Mouse (Mus musculus) right cerebral cortex, postnatal 36 days (tissue): ENCODE measurements at regions not wholly inside any gene's neighbourhood (a gene's known extent, or its start where the extent isn't known, plus 50 kb on each side); places are given as distances from the start of the nearest gene placed in this dataset.

ENCODE experiments used
- DNase-seq, 2 experiments: peaks; one replicate each; pipeline ENCODE4 v3.0.0; 2022; ENCODE audit warnings: low spot score in 2 of 2, mixed read lengths in 1 of 2

- no peak for DNase-seq
Observed at GRCm38 (mm10) chr15:25468478-25468877, 54.9 kb upstream of the Basp1 start.

GRCm38 (mm10) chr15:25469185-25469845 is 55.8 kb upstream of the Basp1 start:
- DNase-seq: no peak

- no peak for DNase-seq
Observed at GRCm38 (mm10) chr15:25471331-25471730, 57.8 kb upstream of the Basp1 start.

- no peak for DNase-seq
Observed at GRCm38 (mm10) chr15:25473201-25473710, 59.7 kb upstream of the Basp1 start.

- no peak for DNase-seq
Observed at GRCm38 (mm10) chr15:25474096-25474495, 60.5 kb upstream of the Basp1 start.

GRCm38 (mm10) chr15:25482586-25482985 is 69.0 kb upstream of the Basp1 start:
- no peak for DNase-seq

GRCm38 (mm10) chr15:25485372-25485771 is 71.8 kb upstream of the Basp1 start:
- no peak for DNase-seq

- DNase-seq: no peak
Observed at GRCm38 (mm10) chr15:25486158-25486557, 72.6 kb upstream of the Basp1 start.

- no peak for DNase-seq
Observed at GRCm38 (mm10) chr15:25489804-25490203, 76.2 kb upstream of the Basp1 start.

GRCm38 (mm10) chr15:25492161-25492746 is 78.7 kb upstream of the Basp1 start:
- no peak for DNase-seq

- DNase-seq: no peak
Observed at GRCm38 (mm10) chr15:25494687-25495299, 81.2 kb upstream of the Basp1 start.

- DNase-seq: no peak
Observed at GRCm38 (mm10) chr15:25495926-25496644, 82.5 kb upstream of the Basp1 start.

GRCm38 (mm10) chr15:25497743-25498142 is 84.2 kb upstream of the Basp1 start:
- DNase-seq: no peak

GRCm38 (mm10) chr15:25498422-25498821 is 84.9 kb upstream of the Basp1 start:
- no peak for DNase-seq

- DNase-seq: no peak
Observed at GRCm38 (mm10) chr15:25502513-25502912, 88.9 kb upstream of the Basp1 start.

- no peak for DNase-seq
Observed at GRCm38 (mm10) chr15:25503104-25503503, 89.5 kb upstream of the Basp1 start.

- DNase-seq: no peak
Observed at GRCm38 (mm10) chr15:25509139-25509538, 95.6 kb upstream of the Basp1 start.

GRCm38 (mm10) chr15:25509584-25509983 is 96.0 kb upstream of the Basp1 start:
- no peak for DNase-seq

GRCm38 (mm10) chr15:25510060-25510492 is 96.5 kb upstream of the Basp1 start:
- DNase-seq: peak in 1 of 2 experiments; percentile 9

GRCm38 (mm10) chr15:25518025-25518928 is 104.0 kb upstream of the Myo10 start:
- peak; percentile 7 to 43 for DNase-seq

- DNase-seq: no peak
Observed at GRCm38 (mm10) chr15:25524189-25524588, 98.1 kb upstream of the Myo10 start.
